Comparison of ENCODE assay signal across 16 mouse cellular contexts in the genomic region with DNA sequence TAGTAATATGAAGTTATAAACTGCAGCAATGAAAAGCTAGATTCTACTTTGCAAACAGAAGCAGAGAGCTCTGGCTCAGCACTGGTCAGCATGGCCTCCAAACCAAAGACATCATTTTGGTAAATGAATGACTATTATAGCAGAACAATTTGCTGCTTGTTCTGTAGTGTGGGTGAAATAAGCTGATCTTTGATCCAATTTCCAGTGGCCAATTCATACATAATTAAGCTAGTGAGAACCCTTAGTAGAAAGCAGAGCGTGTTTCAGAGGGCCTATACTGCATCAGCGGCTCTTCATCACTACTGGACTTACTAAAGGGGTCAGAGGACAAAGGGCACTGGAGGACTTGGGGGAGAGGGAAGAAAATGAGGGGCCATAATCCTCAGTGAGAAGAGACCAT.
"Had no signal": no experiment of that assay in that cellular context is flagged by ENCODE, and none has a peak within 500 bp of the region (broad histone marks: within the 10 kb centered on the region; RNA-seq: fewer than 3 reads in every experiment).

No protein-coding gene starts in this region.

- ATAC-seq: midbrain, embryonic 16.5 days had no signal

- DNase-seq: lung, embryonic 14.5 days; lung, postnatal 10 days; lung, postnatal 4 days; midbrain, embryonic 14.5 days; right cerebral cortex, postnatal 14 days; thymus, adult 2 months; thymus, postnatal 25 days; thymus, postnatal 4 days had no signal

- H3K9me3 ChIP-seq: midbrain, embryonic 10.5 days; midbrain, embryonic 12.5 days; neural tube, embryonic 13.5 days; neural tube, embryonic 15.5 days; stomach, embryonic 15.5 days had no signal

- H3K27me3 ChIP-seq: midbrain, embryonic 12.5 days; neural tube, embryonic 13.5 days; neural tube, embryonic 15.5 days; stomach, embryonic 15.5 days had no signal

- H3K27ac ChIP-seq: midbrain, embryonic 10.5 days; midbrain, embryonic 12.5 days; neural tube, embryonic 13.5 days; neural tube, embryonic 15.5 days; stomach, embryonic 15.5 days; stomach, postnatal 0 days had no signal

- H3K9ac ChIP-seq: lung, embryonic 14.5 days; midbrain, embryonic 12.5 days; neural tube, embryonic 13.5 days; neural tube, embryonic 15.5 days; stomach, embryonic 15.5 days had no signal

- H3K4me1 ChIP-seq: midbrain, embryonic 10.5 days; midbrain, embryonic 12.5 days; neural tube, embryonic 13.5 days; neural tube, embryonic 15.5 days; stomach, embryonic 15.5 days had no signal

- H3K4me2 ChIP-seq: lung, embryonic 14.5 days; midbrain, embryonic 12.5 days; neural tube, embryonic 13.5 days; neural tube, embryonic 15.5 days; stomach, embryonic 15.5 days had no signal

- H3K4me3 ChIP-seq: midbrain, embryonic 10.5 days; midbrain, embryonic 12.5 days; myocyte; neural tube, embryonic 13.5 days; neural tube, embryonic 15.5 days; stomach, embryonic 15.5 days had no signal
